Mouse (Mus musculus) E14TG2a.4 (cell line): ENCODE results near the gene BC049715.
"Not testable (repeated sequence)": the region's sequence is repeated elsewhere in the genome, so short reads cannot be mapped to it uniquely, and the experiment has no call there.

Experiments
- H3K27me3 ChIP-seq: 2 replicates; pipeline ENCODE4 v1.6.1; 2014; ENCODE audit warnings: low read length, control low read depth; ENCODE audit not compliant: insufficient read depth
- H3K36me3 ChIP-seq: 2 replicates; pipeline ENCODE4 v1.6.1; 2014; ENCODE audit warnings: low read length, control low read depth; ENCODE audit not compliant: insufficient read depth
- H3K4me1 ChIP-seq: replicated peaks from 2 replicates; pipeline ENCODE4 v1.6.1; 2014; ENCODE audit warnings: low read depth, low read length, control low read depth
- H3K4me3 ChIP-seq: replicated peaks from 2 replicates; pipeline ENCODE4 v1.5.1; 2014; ENCODE audit warnings: mild to moderate bottlenecking, low read length
- H3K9me3 ChIP-seq: 2 replicates; pipeline ENCODE4 v1.6.1; 2014; ENCODE audit warnings: low read length, control low read depth
- CTCF ChIP-seq: conservative IDR thresholded peaks from 2 replicates; pipeline ENCODE4 v1.5.1; 2014; ENCODE audit warnings: low read length
- NANOG ChIP-seq: IDR thresholded peaks from 2 replicates; pipeline ENCODE4 v1.6.1; 2014; ENCODE audit warnings: borderline replicate concordance, low read length, mixed read lengths
- POU5F1 ChIP-seq: IDR thresholded peaks from 2 replicates; pipeline ENCODE4 v1.6.1; 2014; ENCODE audit warnings: low read length, borderline replicate concordance

BC049715 gene

GRCm38 (mm10) chr6:136795850-136796249 lies 31.6 kb upstream of the BC049715 start:
- no peak overlapping the region for H3K4me3 ChIP-seq
- H3K9me3 ChIP-seq: no peaks in the 10 kb centered on the region
- TF ChIP-seq CTCF (no peak), POU5F1 (no peak), NANOG (no peak)
- H3K27me3 ChIP-seq: peaks cover 11% of the 10 kb centered on the region; the same call in 1 of the 2 replicates
- H3K4me1 ChIP-seq: peaks cover 10% of the 10 kb centered on the region; the same call in 1 of the 2 replicates
- H3K36me3 ChIP-seq: no peaks in the 10 kb centered on the region

- H3K4me3 ChIP-seq, H3K27me3 ChIP-seq, H3K36me3 ChIP-seq, H3K9me3 ChIP-seq: not testable (repeated sequence)
- H3K4me1 ChIP-seq: peaks cover 10% of the 10 kb centered on the region
Observed at GRCm38 (mm10) chr6:136797874-136798693, 29.3 kb upstream of the BC049715 start.

GRCm38 (mm10) chr6:136800710-136801109 lies 26.7 kb upstream of the BC049715 start:
- Histone ChIP-seq H3K9me3 (no peaks in the 10 kb centered on the region), H3K4me1 (peaks cover 18% of the 10 kb centered on the region), H3K4me3 (no peak overlapping the region), H3K27me3 (no peaks in the 10 kb centered on the region), H3K36me3 (no peaks in the 10 kb centered on the region)
- no peak for TF ChIP-seq CTCF
- TF ChIP-seq POU5F1: no peak
- TF ChIP-seq NANOG: no peak

- peaks cover 17% of the 10 kb centered on the region for H3K4me1 ChIP-seq
- TF ChIP-seq NANOG: no peak
- TF ChIP-seq POU5F1: no peak
- no peak for TF ChIP-seq CTCF
- H3K9me3 ChIP-seq: no peaks in the 10 kb centered on the region
- no peaks in the 10 kb centered on the region for H3K27me3 ChIP-seq
- H3K4me3 ChIP-seq: no peak overlapping the region
- no peaks in the 10 kb centered on the region for H3K36me3 ChIP-seq
Observed at GRCm38 (mm10) chr6:136801274-136801673, 26.2 kb upstream of the BC049715 start.

GRCm38 (mm10) chr6:136803093-136803738 lies 24.2 kb upstream of the BC049715 start:
- peak overlapping the region; percentile 93 for H3K4me3 ChIP-seq
- TF ChIP-seq POU5F1: no peak
- TF ChIP-seq CTCF: no peak
- TF ChIP-seq NANOG: no peak

GRCm38 (mm10) chr6:136803739-136804633 lies 23.4 kb upstream of the BC049715 start, which contains the start of gene Hist4h4:
Gene Hist4h4, minus strand, starts transcription at chr6:136804415.
- Histone ChIP-seq H3K36me3 (no peaks in the 10 kb centered on the region), H3K27me3 (no peaks in the 10 kb centered on the region), H3K9me3 (no peaks in the 10 kb centered on the region), H3K4me3 (peak within 1 kb of the TSS; percentile 93), H3K4me1 (peaks cover 30% of the 10 kb centered on the region)
- TF ChIP-seq CTCF (no peak), NANOG (peak; percentile 4; the same call in 1 of the 2 replicates)

More at GRCm38 (mm10) chr6:136803093-136803738, 24.2 kb upstream of the BC049715 start:
- H3K27me3 ChIP-seq: no peaks in the 10 kb centered on the region
- no peaks in the 10 kb centered on the region for H3K36me3 ChIP-seq
- H3K9me3 ChIP-seq: no peaks in the 10 kb centered on the region
- peaks cover 30% of the 10 kb centered on the region for H3K4me1 ChIP-seq

GRCm38 (mm10) chr6:136804705-136805408 lies 22.6 kb upstream of the BC049715 start:
- Histone ChIP-seq H3K4me1 (peaks cover 34% of the 10 kb centered on the region), H3K27me3 (no peaks in the 10 kb centered on the region), H3K36me3 (peaks cover 5% of the 10 kb centered on the region; the same call in 1 of the 2 replicates), H3K4me3 (peak overlapping the region; percentile 93), H3K9me3 (no peaks in the 10 kb centered on the region)
- TF ChIP-seq POU5F1: no peak

GRCm38 (mm10) chr6:136805409-136805775 lies 22.0 kb upstream of the BC049715 start:
- H3K27me3 ChIP-seq: no peaks in the 10 kb centered on the region
- H3K4me1 ChIP-seq: peaks cover 39% of the 10 kb centered on the region
- TF ChIP-seq CTCF (no peak), POU5F1 (no peak), NANOG (no peak)
- no peak overlapping the region for H3K4me3 ChIP-seq
- H3K36me3 ChIP-seq: peaks cover 10% of the 10 kb centered on the region
- no peaks in the 10 kb centered on the region for H3K9me3 ChIP-seq
